Mouse (Mus musculus): ENCODE measurements around the gene Islr. TPM values are rescaled to one million over a fixed set of nuclear protein-coding genes. Genes with fewer than 3 reads are reported as not detected.

The Islr gene
- polyA plus RNA-seq, 1 experiment: 67.1 TPM

GRCm38 (mm10) chr9:58116024-58116651, 88.0 kb downstream of the Islr start:
- TF ChIP-seq POLR2A (IDR thresholded peaks at IDR 0.05; ENCODE audit: borderline replicate concordance, extremely low read depth, insufficient read depth, insufficient read length, poor library complexity, severe bottlenecking) (no peak), CTCF (IDR thresholded peaks at IDR 0.05; ENCODE audit: borderline replicate concordance, extremely low read depth, insufficient read depth, insufficient read length) (no peak)

DNA sequence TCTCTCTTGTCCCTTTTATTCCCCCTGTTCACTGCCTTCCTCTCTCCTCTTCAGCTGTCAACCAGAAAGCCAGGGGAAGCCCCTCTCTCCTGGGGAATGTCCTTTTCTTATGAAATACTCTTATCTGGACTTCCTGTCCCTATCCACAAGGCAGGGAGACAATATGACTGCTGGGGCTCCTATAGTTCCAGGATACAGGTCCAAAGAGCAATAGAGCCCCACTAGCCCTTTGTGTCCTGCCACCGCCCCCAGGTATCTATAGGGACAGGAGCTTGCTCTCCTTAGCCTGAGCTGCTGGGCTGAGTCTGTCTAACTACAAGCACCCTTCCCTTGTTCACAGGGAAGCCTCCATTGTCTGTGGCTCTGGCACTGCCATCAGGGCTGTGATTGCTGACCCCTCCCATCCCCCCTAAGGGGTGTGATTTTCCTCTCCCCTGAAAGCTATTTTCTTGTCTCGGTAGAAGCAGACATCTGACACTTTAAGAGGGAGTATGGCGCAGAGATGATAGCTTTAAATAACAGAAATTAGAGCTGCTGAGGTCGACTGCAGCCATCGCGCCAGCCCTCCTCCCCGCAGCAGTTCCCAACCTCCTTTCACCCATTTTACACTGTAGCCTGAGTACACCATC, 88.7 kb downstream of the Islr start:
- peak; percentile 88 for DNase-seq (ENCODE audit: low read depth)
- TF ChIP-seq CTCF (IDR thresholded peaks at IDR 0.05; ENCODE audit: borderline replicate concordance, extremely low read depth, insufficient read depth, insufficient read length): no peak
- TF ChIP-seq POLR2A (IDR thresholded peaks at IDR 0.05; ENCODE audit: borderline replicate concordance, extremely low read depth, insufficient read depth, insufficient read length, poor library complexity, severe bottlenecking): no peak

More at GRCm38 (mm10) chr9:58116024-58116651, 88.0 kb downstream of the Islr start:
- peak; percentile 60 for DNase-seq (ENCODE audit: low read depth)

DNA sequence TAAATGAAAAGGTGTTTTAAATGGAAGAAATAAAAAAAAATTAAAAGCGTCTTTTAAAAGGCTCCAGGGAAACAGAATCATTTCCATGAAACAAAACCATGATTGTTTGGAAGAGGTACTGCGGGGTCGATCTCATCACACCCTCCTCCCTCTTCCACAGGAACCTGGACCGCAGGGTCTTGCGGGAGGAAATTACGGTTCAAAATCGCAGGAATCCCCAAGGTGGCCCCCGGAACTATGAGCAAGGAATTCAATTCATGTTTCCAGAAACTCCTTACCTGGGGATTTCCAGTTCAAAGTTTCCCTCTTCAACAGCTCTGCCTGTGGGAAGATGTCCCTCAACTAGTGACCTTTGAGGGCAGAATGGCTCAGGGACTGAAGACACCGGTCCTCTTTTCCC, 90.1 kb downstream of the Islr start:
- DNase-seq (ENCODE audit: low read depth): no peak
- no peak for TF ChIP-seq POLR2A (IDR thresholded peaks at IDR 0.05; ENCODE audit: borderline replicate concordance, extremely low read depth, insufficient read depth, insufficient read length, poor library complexity, severe bottlenecking)
- TF ChIP-seq CTCF (IDR thresholded peaks at IDR 0.05; ENCODE audit: borderline replicate concordance, extremely low read depth, insufficient read depth, insufficient read length): no peak

DNA sequence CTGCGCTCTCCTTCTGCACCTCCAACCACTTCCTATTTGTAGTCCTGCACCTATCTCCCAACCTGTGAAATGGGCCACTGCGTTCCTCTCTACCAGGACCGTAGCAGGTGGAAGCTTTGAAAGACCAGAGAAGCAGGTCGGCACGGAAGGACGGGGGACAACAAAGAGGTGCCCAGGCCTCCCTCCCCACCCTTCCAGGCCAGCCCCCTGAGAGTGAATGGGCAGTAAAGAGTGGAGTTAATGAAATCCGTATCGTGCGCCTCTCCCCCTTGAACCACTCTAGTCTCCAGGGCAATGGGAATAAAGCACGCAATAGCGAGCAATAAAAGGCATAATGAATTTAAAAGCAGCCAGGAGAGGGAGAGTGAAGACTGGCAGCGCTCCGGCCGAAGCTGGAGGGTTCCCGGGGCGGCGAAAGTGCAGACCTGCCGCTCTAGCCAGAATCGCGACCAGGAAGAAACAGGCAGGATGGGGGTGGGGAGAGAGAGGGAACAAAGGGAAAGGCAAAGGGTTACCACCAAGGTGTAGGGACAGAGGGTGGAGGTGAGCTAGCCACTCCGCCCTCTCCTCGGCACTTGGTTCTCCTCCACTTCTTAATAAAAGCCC, 90.7 kb downstream of the Islr start:
- TF ChIP-seq CTCF (IDR thresholded peaks at IDR 0.05; ENCODE audit: borderline replicate concordance, extremely low read depth, insufficient read depth, insufficient read length) (no peak), POLR2A (IDR thresholded peaks at IDR 0.05; ENCODE audit: borderline replicate concordance, extremely low read depth, insufficient read depth, insufficient read length, poor library complexity, severe bottlenecking) (no peak)
- peak; percentile 86 for DNase-seq (ENCODE audit: low read depth)

DNA sequence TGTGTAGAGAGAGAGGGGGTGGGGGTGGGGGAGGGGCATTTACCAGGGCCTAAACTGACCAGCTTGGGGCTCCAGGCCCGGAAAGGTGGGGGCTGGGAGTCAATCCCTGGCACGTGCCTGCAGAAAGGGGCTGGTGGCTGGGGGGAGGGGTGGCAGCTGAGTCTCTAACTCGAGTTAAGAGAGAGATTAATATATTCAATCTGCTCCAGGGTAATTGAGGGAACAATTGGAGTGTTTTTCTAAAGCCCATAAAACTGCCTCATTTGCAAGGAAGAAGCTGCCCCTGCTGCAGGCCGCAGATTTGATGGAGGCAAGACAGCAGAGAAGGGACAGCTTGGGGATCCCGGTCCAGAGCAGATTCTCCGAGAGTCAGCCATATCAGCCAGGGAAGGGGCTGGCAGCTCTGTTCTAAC, 91.2 kb downstream of the Islr start:
- DNase-seq (ENCODE audit: low read depth): peak; percentile 97
- TF ChIP-seq CTCF (IDR thresholded peaks at IDR 0.05; ENCODE audit: borderline replicate concordance, extremely low read depth, insufficient read depth, insufficient read length) (no peak), POLR2A (IDR thresholded peaks at IDR 0.05; ENCODE audit: borderline replicate concordance, extremely low read depth, insufficient read depth, insufficient read length, poor library complexity, severe bottlenecking) (no peak)

- peak; percentile 94 for DNase-seq (ENCODE audit: low read depth)
- no peak for TF ChIP-seq POLR2A (IDR thresholded peaks at IDR 0.05; ENCODE audit: borderline replicate concordance, extremely low read depth, insufficient read depth, insufficient read length, poor library complexity, severe bottlenecking)
- TF ChIP-seq CTCF (IDR thresholded peaks at IDR 0.05; ENCODE audit: borderline replicate concordance, extremely low read depth, insufficient read depth, insufficient read length): no peak
Measured at GRCm38 (mm10) chr9:58112321-58112751, 91.8 kb downstream of the Islr start.

GRCm38 (mm10) chr9:58111431-58111830, 92.7 kb downstream of the Islr start:
- TF ChIP-seq POLR2A (IDR thresholded peaks at IDR 0.05; ENCODE audit: borderline replicate concordance, extremely low read depth, insufficient read depth, insufficient read length, poor library complexity, severe bottlenecking) (no peak), CTCF (IDR thresholded peaks at IDR 0.05; ENCODE audit: borderline replicate concordance, extremely low read depth, insufficient read depth, insufficient read length) (no peak)
- DNase-seq (ENCODE audit: low read depth): peak; percentile 92

GRCm38 (mm10) chr9:58110787-58111186, 93.3 kb downstream of the Islr start:
- DNase-seq (ENCODE audit: low read depth): peak; percentile 78
- TF ChIP-seq CTCF (IDR thresholded peaks at IDR 0.05; ENCODE audit: borderline replicate concordance, extremely low read depth, insufficient read depth, insufficient read length) (no peak), POLR2A (IDR thresholded peaks at IDR 0.05; ENCODE audit: borderline replicate concordance, extremely low read depth, insufficient read depth, insufficient read length, poor library complexity, severe bottlenecking) (no peak)

DNA sequence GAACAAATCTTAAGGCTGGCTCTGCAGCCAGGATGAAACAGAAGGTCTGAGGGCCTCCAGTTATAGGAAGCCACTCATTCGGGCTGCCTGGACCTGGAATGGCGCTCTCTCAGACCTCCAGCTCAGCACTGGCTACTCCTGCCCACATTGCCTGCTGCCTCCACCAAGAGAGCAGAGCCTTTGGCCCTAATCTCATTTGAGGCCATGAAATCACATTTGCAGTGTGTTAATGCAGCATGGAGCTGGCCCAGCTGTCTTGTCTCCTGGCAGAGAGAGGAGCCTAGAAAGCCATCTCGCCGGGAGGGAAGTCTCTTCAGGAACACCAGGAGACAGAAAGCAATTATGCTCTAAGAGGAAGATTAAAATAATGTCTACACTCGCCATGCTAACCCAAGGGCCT, 96.6 kb downstream of the Islr start:
- TF ChIP-seq POLR2A (IDR thresholded peaks at IDR 0.05; ENCODE audit: borderline replicate concordance, extremely low read depth, insufficient read depth, insufficient read length, poor library complexity, severe bottlenecking): no peak
- DNase-seq (ENCODE audit: low read depth): peak; percentile 74

Other genes with a start within 250 kb of the Islr start
- 0.66 and 0.68 TPM in 2 replicates for gene Cyp11a1, start 197.9 kb downstream of the Islr start, polyA plus RNA-seq (2012; rRNA removed)
- gene Stra6, start 140.5 kb downstream of the Islr start, polyA plus RNA-seq (2012; rRNA removed): 14.2 and 18.6 TPM in 2 replicates
- gene Ccdc33, start 85.5 kb downstream of the Islr start, polyA plus RNA-seq (2012; rRNA removed): 0.89 and 1.2 TPM in 2 replicates
- gene Islr2, start within 50 bp of the Islr start, polyA plus RNA-seq (2012; rRNA removed): 364 and 418 TPM in 2 replicates
- gene Pml, start 45.5 kb upstream of the Islr start, polyA plus RNA-seq (2012; rRNA removed): 6.8 and 7.1 TPM in 2 replicates
- 123 and 145 TPM in 2 replicates for gene Stoml1, start 48.9 kb upstream of the Islr start, polyA plus RNA-seq (2012; rRNA removed)
- 11.8 and 14.4 TPM in 2 replicates for gene Loxl1, start 108.9 kb upstream of the Islr start, polyA plus RNA-seq (2012; rRNA removed)
- gene Tbc1d21, start 166.1 kb upstream of the Islr start, polyA plus RNA-seq (2012; rRNA removed): not detected in 2 replicates

Measured in brain, embryonic 14.5 days (tissue).